Mouse (Mus musculus): ENCODE data around the gene Clca4a. TPM values are rescaled to one million over a fixed set of nuclear protein-coding genes. Genes with fewer than 3 reads are reported as not detected.

Clca4a gene
- polyA plus RNA-seq (2014; fragmentation: Illumina TruSeq; extraction: RNeasy Lipid Tissue Mini Kit (QIAGEN cat#74804); ENCODE audit: low read depth, low replicate concordance), result not detected

DNA sequence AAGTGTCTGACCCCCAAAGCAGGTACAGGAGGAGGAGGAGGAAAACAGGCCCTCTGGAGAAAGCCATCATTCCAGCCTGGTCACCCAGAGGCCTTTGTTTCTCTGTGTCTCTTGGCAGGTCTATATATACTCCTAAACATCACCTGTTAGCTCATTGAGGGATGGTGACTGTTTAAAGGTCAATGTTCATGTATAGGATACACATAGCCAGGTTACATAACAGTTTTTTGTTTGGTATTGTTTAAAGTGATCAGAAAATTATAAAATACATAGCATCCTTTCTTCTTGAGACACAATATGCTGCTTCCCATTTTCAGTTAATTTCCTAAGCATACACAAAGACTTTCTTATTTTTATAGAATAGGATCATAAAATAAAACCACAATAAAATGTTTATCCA is at the start of gene Clca4a:
Gene Clca4a (minus strand): TSS at position 101 of the 400 bp plus-strand sequence.

DNA sequence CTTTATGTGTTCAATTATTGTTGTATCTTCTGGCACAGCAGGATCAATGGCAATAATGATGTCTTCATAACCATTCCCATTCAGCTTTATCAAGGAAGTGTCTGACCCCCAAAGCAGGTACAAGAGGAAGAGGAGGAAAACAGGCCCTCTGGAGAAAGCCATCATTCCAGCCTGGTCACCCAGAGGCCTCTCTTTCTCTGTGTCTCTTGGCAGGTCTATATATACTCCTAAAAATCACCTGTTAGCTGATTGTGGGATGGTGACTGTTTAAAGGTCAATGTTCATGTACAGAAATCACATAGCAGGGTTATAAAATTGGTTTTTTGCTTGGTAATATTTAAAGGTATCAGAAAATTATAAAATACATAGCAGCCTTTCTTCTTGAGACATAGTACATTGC is 42.5 kb downstream of the Clca4a start, which contains the start of gene Clca4b:
Gene Clca4b (minus strand): TSS at position 195 of the 400 bp plus-strand sequence.

Other genes with a start within 250 kb of the Clca4a start
- gene Clca3a1, start 214.1 kb downstream of the Clca4a start, polyA plus RNA-seq (2014; fragmentation: Illumina TruSeq; extraction: RNeasy Lipid Tissue Mini Kit (QIAGEN cat#74804); ENCODE audit: low read depth, low replicate concordance), result 6.0 TPM
- gene Clca3a2, start 155.6 kb downstream of the Clca4a start, polyA plus RNA-seq (2014; fragmentation: Illumina TruSeq; extraction: RNeasy Lipid Tissue Mini Kit (QIAGEN cat#74804); ENCODE audit: low read depth, low replicate concordance), result not detected
- gene Clca3b, start 125.7 kb downstream of the Clca4a start, polyA plus RNA-seq (2014; fragmentation: Illumina TruSeq; extraction: RNeasy Lipid Tissue Mini Kit (QIAGEN cat#74804); ENCODE audit: low read depth, low replicate concordance), result not detected
- gene Clca4b, start 42.5 kb downstream of the Clca4a start, polyA plus RNA-seq (2014; fragmentation: Illumina TruSeq; extraction: RNeasy Lipid Tissue Mini Kit (QIAGEN cat#74804); ENCODE audit: low read depth, low replicate concordance), result 0.40 TPM
- gene Clca1, start 57.7 kb upstream of the Clca4a start, polyA plus RNA-seq (2014; fragmentation: Illumina TruSeq; extraction: RNeasy Lipid Tissue Mini Kit (QIAGEN cat#74804); ENCODE audit: low read depth, low replicate concordance), result not detected
- 0.08 TPM for gene Clca2, start 124.4 kb upstream of the Clca4a start, polyA plus RNA-seq (2014; fragmentation: Illumina TruSeq; extraction: RNeasy Lipid Tissue Mini Kit (QIAGEN cat#74804); ENCODE audit: low read depth, low replicate concordance)
- 25.8 TPM for gene Odf2l, start 143.5 kb upstream of the Clca4a start, polyA plus RNA-seq (2014; fragmentation: Illumina TruSeq; extraction: RNeasy Lipid Tissue Mini Kit (QIAGEN cat#74804); ENCODE audit: low read depth, low replicate concordance)